Mouse (Mus musculus) forebrain, postnatal 0 days (tissue): ENCODE measurements around the gene Idh2. TPM values are rescaled to one million over a fixed set of nuclear protein-coding genes. Genes with fewer than 3 reads are reported as not detected.

Experiments
- ATAC-seq: fragments of 200-750 bp; cut with Nextera tagmentation; 2 replicates; pipeline ENCODE4 v1.8.0; 2017; ENCODE audit warnings: mild to moderate bottlenecking, moderate library complexity
- DNase-seq: peaks from one replicate; pipeline ENCODE4 v3.0.0-alpha.2; 2015
- H3K27ac ChIP-seq: fragments of 300-500 bp; sonication (generic); 2 replicates; pipeline ENCODE4 v1.5.1; 2014; ENCODE audit warnings: low read depth, mild to moderate bottlenecking, antibody characterized with exemption, low read length, moderate library complexity, mixed read lengths
- H3K27me3 ChIP-seq: fragments of 300-500 bp; sonication (generic); 2 replicates; pipeline ENCODE4 v1.6.1; 2014; ENCODE audit warnings: mild to moderate bottlenecking, low read length, mixed read lengths; ENCODE audit not compliant: insufficient read depth
- H3K36me3 ChIP-seq: fragments of 300-500 bp; sonication (generic); 2 replicates; pipeline ENCODE4 v1.6.1; 2014; ENCODE audit warnings: mild to moderate bottlenecking, moderate library complexity; ENCODE audit not compliant: insufficient read depth
- H3K4me1 ChIP-seq: fragments of 300-500 bp; sonication (generic); 2 replicates; pipeline ENCODE4 v1.6.1; 2014; ENCODE audit warnings: antibody characterized with exemption; ENCODE audit not compliant: insufficient read depth
- H3K4me2 ChIP-seq: fragments of 300-500 bp; sonication (generic); 2 replicates; pipeline ENCODE4 v1.6.1; 2014; ENCODE audit warnings: low read depth, mild to moderate bottlenecking, moderate library complexity
- H3K4me3 ChIP-seq: fragments of 300-500 bp; sonication (generic); 2 replicates; pipeline ENCODE4 v1.5.1; 2014; ENCODE audit warnings: low read depth, low read length, mixed read lengths
- H3K9ac ChIP-seq: fragments of 300-500 bp; sonication (generic); 2 replicates; pipeline ENCODE4 v1.6.1; 2014; ENCODE audit warnings: mild to moderate bottlenecking
- H3K9me3 ChIP-seq: fragments of 300-500 bp; sonication (generic); 2 replicates; pipeline ENCODE4 v1.6.1; 2016; ENCODE audit warnings: low read length
- CTCF ChIP-seq: sonication (generic); IDR thresholded peaks from 2 replicates; pipeline ENCODE4 v1.5.1; 2016; ENCODE audit warnings: antibody characterized with exemption, control low read depth, low read depth
- WGBS: fragments of 180-500 bp; shearing (Covaris S2); extraction: QIAGEN DNeasy Blood & Tissue Kit; methylation state at CpG from one replicate; pipeline ENCODE4 v1.1.7; 2014; 5-methylcytosine and 5-hydroxymethylcytosine counted together
- polyA plus RNA-seq: library from polyadenylated mRNA; unstranded; fragments of >200 nt; fragmentation: Nextera tagmentation; extraction: Ambion mirVana; gene quantifications from 2 replicates; pipeline ENCODE4 v1.2.1, GENCODE M21; 2015
- total RNA-seq: library from RNA; depleted of rRNA; stranded (reverse); fragments of >200 nt; gene quantifications from 2 replicates; pipeline ENCODE4 v1.2.3, GENCODE M21; 2014

The Idh2 gene
- total and polyA plus RNA-seq, 2 experiments from 2014 or later, result 128 to 145 TPM

- Histone ChIP-seq H3K4me2 (no peak overlapping the region), H3K9me3 (no peaks in the 10 kb centered on the region), H3K27me3 (no peaks in the 10 kb centered on the region), H3K4me1 (peaks cover 11% of the 10 kb centered on the region), H3K27ac (no peak overlapping the region), H3K9ac (no peak overlapping the region), H3K4me3 (no peak overlapping the region), H3K36me3 (no peaks in the 10 kb centered on the region)
- ATAC-seq (no peak), DNase-seq (no peak)
- WGBS, result 68% methylated on average over 13 of the region's 13 CpGs
- TF ChIP-seq CTCF, result no peak
These were observed 48.3 kb downstream of the Idh2 start for GRCm38 (mm10) chr7:80066675-80067455.

- no peak for TF ChIP-seq CTCF
- H3K9me3 ChIP-seq, result no peaks in the 10 kb centered on the region
- H3K27ac ChIP-seq, result no peak overlapping the region
- no peak overlapping the region for H3K9ac ChIP-seq
- DNase-seq (no peak), ATAC-seq (no peak)
- no peak overlapping the region for H3K4me2 ChIP-seq
- no peaks in the 10 kb centered on the region for H3K27me3 ChIP-seq
- no peak overlapping the region for H3K4me3 ChIP-seq
- peaks cover 8% of the 10 kb centered on the region; the same call in 1 of the 2 replicates for H3K4me1 ChIP-seq
- H3K36me3 ChIP-seq, result no peaks in the 10 kb centered on the region
- WGBS, result 92% methylated on average over 3 of the region's 3 CpGs
These were observed 49.9 kb downstream of the Idh2 start for GRCm38 (mm10) chr7:80065250-80065649.

DNA sequence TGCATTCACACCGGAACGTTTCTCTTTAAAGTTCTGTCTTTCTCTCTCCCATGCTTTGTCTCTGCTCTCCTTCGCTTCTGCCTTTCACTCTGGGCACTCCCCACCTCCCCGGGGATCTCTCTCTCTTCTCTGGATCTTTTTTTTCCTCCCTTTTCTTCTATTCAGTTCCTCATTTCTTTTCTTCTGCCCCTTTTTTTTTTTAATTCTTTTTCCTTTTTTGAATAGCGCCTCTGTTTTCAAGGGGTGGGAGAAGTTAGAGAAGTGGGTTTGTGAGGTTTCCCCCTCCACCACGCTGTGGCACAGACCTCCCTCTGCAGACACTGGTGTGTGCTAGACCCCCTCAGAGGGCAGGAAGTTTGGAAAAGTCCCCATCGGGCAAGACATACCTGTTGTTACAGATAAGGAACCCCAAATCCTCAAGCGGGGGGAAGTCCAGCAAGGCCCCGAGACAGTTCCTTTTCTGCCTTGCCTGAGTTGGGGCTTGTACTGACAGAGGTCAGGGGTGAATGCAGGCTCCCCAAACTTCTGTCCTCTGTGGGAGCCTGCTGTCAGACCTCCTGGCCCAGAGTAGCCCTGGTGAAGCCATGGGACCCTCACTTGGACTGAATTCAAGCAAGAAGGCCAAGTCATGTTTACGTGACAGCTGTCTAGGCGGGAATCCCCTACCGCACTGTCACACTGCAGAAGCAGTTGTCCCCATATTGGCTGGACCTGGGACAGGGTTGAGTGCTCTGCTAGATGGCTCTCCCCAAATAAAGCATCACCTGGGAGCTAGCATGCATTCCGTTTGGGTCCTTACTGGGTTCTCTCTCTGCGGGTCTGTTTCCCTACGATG, 51.1 kb downstream of the Idh2 start:
- H3K27me3 ChIP-seq, result no peaks in the 10 kb centered on the region
- ATAC-seq (no peak), DNase-seq (no peak)
- WGBS, result 46% methylated on average over 15 of the region's 15 CpGs
- H3K36me3 ChIP-seq, result no peaks in the 10 kb centered on the region
- H3K9me3 ChIP-seq, result no peaks in the 10 kb centered on the region
- no peak overlapping the region for H3K9ac ChIP-seq
- H3K4me2 ChIP-seq, result no peak overlapping the region
- peaks cover 1% of the 10 kb centered on the region; the same call in 1 of the 2 replicates for H3K4me1 ChIP-seq
- H3K27ac ChIP-seq, result no peak overlapping the region
- TF ChIP-seq CTCF, result no peak
- H3K4me3 ChIP-seq, result no peak overlapping the region

DNA sequence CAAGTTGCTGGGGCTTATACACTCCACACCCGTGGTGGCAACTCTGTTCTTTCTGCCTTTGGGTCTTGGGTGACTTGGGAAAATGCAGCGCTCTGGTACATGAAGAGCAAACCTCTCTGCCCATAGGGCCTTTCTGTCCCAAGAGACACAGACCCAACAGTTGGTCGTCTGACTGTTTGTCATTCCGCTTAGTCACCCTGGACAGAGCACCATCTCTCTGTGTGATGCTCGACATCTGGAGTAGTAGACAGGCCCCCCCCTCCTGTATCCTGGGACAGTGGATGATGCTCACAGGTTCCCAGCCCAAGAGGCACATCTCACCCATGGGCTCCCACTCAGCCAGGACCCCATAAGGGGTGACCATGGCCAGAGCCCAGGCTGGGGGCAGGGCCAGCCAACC, 51.9 kb downstream of the Idh2 start:
- H3K9me3 ChIP-seq, result no peaks in the 10 kb centered on the region
- H3K4me1 ChIP-seq, result peaks cover under 1% of the 10 kb centered on the region; the same call in 1 of the 2 replicates
- H3K36me3 ChIP-seq, result no peaks in the 10 kb centered on the region
- 66% methylated on average over 5 of the region's 5 CpGs for WGBS
- H3K27ac ChIP-seq, result no peak overlapping the region
- ATAC-seq (no peak), DNase-seq (no peak)
- TF ChIP-seq CTCF, result no peak
- no peak overlapping the region for H3K4me2 ChIP-seq
- no peaks in the 10 kb centered on the region for H3K27me3 ChIP-seq
- no peak overlapping the region for H3K4me3 ChIP-seq
- H3K9ac ChIP-seq, result no peak overlapping the region

DNA sequence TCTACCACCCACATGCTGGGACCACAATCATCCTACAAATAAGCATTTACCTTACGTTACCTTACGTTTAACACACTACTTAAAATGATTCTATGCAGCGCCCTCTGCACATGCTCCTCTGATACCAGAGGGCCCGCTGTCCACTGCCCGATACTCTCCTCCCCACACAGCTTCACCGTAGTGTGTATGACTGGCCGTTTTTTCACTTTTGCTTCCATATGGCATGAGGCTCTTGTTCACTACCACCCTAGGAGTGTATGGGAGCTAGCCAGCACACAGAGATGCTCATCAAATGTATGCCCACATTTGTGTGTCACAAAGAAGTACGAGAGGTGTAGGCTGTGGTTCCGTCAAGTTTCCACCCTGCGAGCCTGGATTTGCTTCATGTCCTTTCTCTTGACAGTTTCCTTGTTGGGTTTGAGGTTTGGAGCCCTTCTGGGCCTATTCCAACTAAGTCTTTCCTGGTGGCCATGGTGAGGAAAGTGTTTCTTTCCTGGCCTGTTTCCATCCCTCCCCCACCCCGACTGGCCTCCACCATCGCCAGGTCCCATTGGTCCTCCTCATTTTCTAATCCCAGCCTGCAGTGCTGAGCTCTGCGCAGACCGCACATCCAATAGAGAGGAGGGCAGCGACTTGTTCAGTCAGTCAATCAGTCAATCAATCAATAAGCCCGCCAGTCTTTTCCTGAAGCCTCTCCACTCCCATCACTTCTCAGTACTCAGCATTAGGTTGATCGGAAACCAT, 52.9 kb downstream of the Idh2 start:
- DNase-seq (no peak), ATAC-seq (no peak)
- TF ChIP-seq CTCF, result no peak
- no peak overlapping the region for H3K9ac ChIP-seq
- peaks cover 8% of the 10 kb centered on the region; the same call in 1 of the 2 replicates for H3K4me1 ChIP-seq
- H3K36me3 ChIP-seq, result no peaks in the 10 kb centered on the region
- H3K9me3 ChIP-seq, result no peaks in the 10 kb centered on the region
- no peak overlapping the region for H3K4me2 ChIP-seq
- H3K27me3 ChIP-seq, result no peaks in the 10 kb centered on the region
- 86% methylated on average over 17 of the region's 17 CpGs for WGBS
- H3K27ac ChIP-seq, result no peak overlapping the region
- no peak overlapping the region for H3K4me3 ChIP-seq

- TF ChIP-seq CTCF, result no peak
These were observed 55.0 kb downstream of the Idh2 start for GRCm38 (mm10) chr7:80060012-80060778.

More at GRCm38 (mm10) chr7:80060012-80060778, 55.0 kb downstream of the Idh2 start:
- WGBS, result 84% methylated on average over 10 of the region's 10 CpGs
- no peaks in the 10 kb centered on the region for H3K27me3 ChIP-seq
- ATAC-seq (no peak), DNase-seq (no peak)
- H3K4me1 ChIP-seq, result peaks cover 8% of the 10 kb centered on the region; the same call in 1 of the 2 replicates
- H3K4me2 ChIP-seq, result no peak overlapping the region
- no peaks in the 10 kb centered on the region for H3K36me3 ChIP-seq
- no peak overlapping the region for H3K4me3 ChIP-seq
- no peak overlapping the region for H3K9ac ChIP-seq
- no peaks in the 10 kb centered on the region for H3K9me3 ChIP-seq
- no peak overlapping the region for H3K27ac ChIP-seq
